ENCODE assay signal across 9 mouse cellular contexts in genomic region chr13:20489110-20489509, GRCm38 (mm10).
A peak's percentile ranks its signal among the peaks of the same experiment; 100 is the strongest.
DNase-seq lines count a peak whose midpoint lies in the region; ATAC-seq and TF ChIP-seq lines count a peak whose summit lies in the region.
"Had no signal": no experiment of that assay in that cellular context is flagged by ENCODE, and none has a peak within 500 bp of the region (broad histone marks: within the 10 kb centered on the region; RNA-seq: fewer than 3 reads in every experiment).

No protein-coding gene starts in this region.

- no peaks in the 10 kb centered on the region for H3K9me3 ChIP-seq in heart, embryonic 11.5 days (replicated peaks; ENCODE audit: control insufficient read depth, low read length)
- H3K9me3 ChIP-seq in midbrain, postnatal 0 days (ENCODE audit: low read length): no peaks in the 10 kb centered on the region
- H3K9me3 ChIP-seq in midbrain, embryonic 16.5 days (replicated peaks; ENCODE audit: control insufficient read depth, low read length, poor library complexity, severe bottlenecking): no peaks in the 10 kb centered on the region
- no peaks in the 10 kb centered on the region for H3K9me3 ChIP-seq in midbrain, embryonic 15.5 days
- H3K9me3 ChIP-seq: hindbrain, embryonic 15.5 days had no signal

- H3K4me3 ChIP-seq in heart, adult 2 months: no peak overlapping the region
- H3K4me3 ChIP-seq in heart, embryonic 11.5 days (ENCODE audit: low read depth, low read length): no peak overlapping the region
- no peak overlapping the region for H3K4me3 ChIP-seq in midbrain, postnatal 0 days (ENCODE audit: low read depth, low read length)
- H3K4me3 ChIP-seq in midbrain, embryonic 16.5 days (ENCODE audit: low read depth, low read length): no peak overlapping the region
- H3K4me3 ChIP-seq in midbrain, embryonic 15.5 days: no peak overlapping the region
- H3K4me3 ChIP-seq: hindbrain, embryonic 15.5 days had no signal

- WGBS in heart, adult 2 months: 75% methylated on average over 3 of the region's 3 CpGs
- WGBS in heart, embryonic 11.5 days (ENCODE audit: insufficient replicate concordance): 57% methylated on average over 3 of the region's 3 CpGs
- WGBS in midbrain, postnatal 0 days: 60% methylated on average over 3 of the region's 3 CpGs
- 64% methylated on average over 3 of the region's 3 CpGs for WGBS in midbrain, embryonic 16.5 days
- WGBS in midbrain, embryonic 15.5 days: 67% methylated on average over 3 of the region's 3 CpGs

- no peak overlapping the region for H3K4me2 ChIP-seq in heart, embryonic 11.5 days
- no peak overlapping the region for H3K4me2 ChIP-seq in midbrain, postnatal 0 days (ENCODE audit: low read depth, low read length, poor library complexity, severe bottlenecking)
- no peak overlapping the region for H3K4me2 ChIP-seq in midbrain, embryonic 16.5 days (ENCODE audit: low read length)
- no peak overlapping the region for H3K4me2 ChIP-seq in midbrain, embryonic 15.5 days
- H3K4me2 ChIP-seq: hindbrain, embryonic 15.5 days had no signal

- ATAC-seq in heart, embryonic 11.5 days (replicated peaks; ENCODE audit: insufficient number of reproducible peaks, low FRiP score, low TSS enrichment): no peak
- ATAC-seq in midbrain, postnatal 0 days (ENCODE audit: low FRiP score): no peak; the same call in 1 of the 2 replicates
- no peak for ATAC-seq in midbrain, embryonic 16.5 days
- ATAC-seq in midbrain, embryonic 15.5 days (replicated peaks): no peak

- no peak overlapping the region for H3K27ac ChIP-seq in heart, adult 2 months
- H3K27ac ChIP-seq in heart, embryonic 11.5 days (ENCODE audit: low read depth, low read length): no peak overlapping the region
- H3K27ac ChIP-seq in midbrain, postnatal 0 days (ENCODE audit: low read depth, low read length): no peak overlapping the region
- H3K27ac ChIP-seq in midbrain, embryonic 16.5 days (ENCODE audit: low read length): no peak overlapping the region
- H3K27ac ChIP-seq in midbrain, embryonic 15.5 days: no peak overlapping the region
- H3K27ac ChIP-seq: hindbrain, embryonic 15.5 days had no signal

- no peak for TF ChIP-seq EP300 in heart, adult 2 months (IDR thresholded peaks at IDR 0.05; ENCODE audit: insufficient read depth, low read depth, low read length)

- no peaks in the 10 kb centered on the region for H3K27me3 ChIP-seq in heart, adult 2 months (ENCODE audit: control insufficient read depth, insufficient read depth, low read length)
- no peaks in the 10 kb centered on the region for H3K27me3 ChIP-seq in heart, embryonic 11.5 days (ENCODE audit: control insufficient read depth, insufficient read depth, low read length)
- no peaks in the 10 kb centered on the region for H3K27me3 ChIP-seq in midbrain, postnatal 0 days (ENCODE audit: insufficient read depth, low read length)
- no peaks in the 10 kb centered on the region for H3K27me3 ChIP-seq in midbrain, embryonic 16.5 days (ENCODE audit: control insufficient read depth, insufficient read depth, low read depth, low read length)
- no peaks in the 10 kb centered on the region for H3K27me3 ChIP-seq in midbrain, embryonic 15.5 days (replicated peaks)
- H3K27me3 ChIP-seq: hindbrain, embryonic 15.5 days had no signal

- no peak for TF ChIP-seq POLR2A in heart, adult 2 months (IDR thresholded peaks at IDR 0.05; ENCODE audit: insufficient read depth, low read depth, low read length)

- intact Hi-C loops in heart, adult 2 months (cut with DNase I): no loop called here

- TF ChIP-seq CTCF in heart, adult 2 months (IDR thresholded peaks at IDR 0.05): peak; percentile 45
- TF ChIP-seq CTCF in midbrain, postnatal 0 days (IDR thresholded peaks at IDR 0.05): peak; percentile 46

- DNase-seq in heart, adult 2 months: no peak
- DNase-seq in midbrain, postnatal 0 days (ENCODE audit: low spot score): no peak
- DNase-seq in c-Kit-positive CD71-positive TER-119-negative erythroid progenitor cells, embryonic 14.5 days (ENCODE audit: low read depth): peak; percentile 14
- peak; percentile 42 for DNase-seq in thymus, postnatal 25 days
- DNase-seq in gastrocnemius, postnatal 10 days: no peak

- peaks cover 5% of the 10 kb centered on the region for H3K36me3 ChIP-seq in heart, adult 2 months (ENCODE audit: control insufficient read depth, insufficient read depth, low read length)
- no peaks in the 10 kb centered on the region for H3K36me3 ChIP-seq in heart, embryonic 11.5 days (ENCODE audit: control insufficient read depth, insufficient read depth, low read length)
- H3K36me3 ChIP-seq in midbrain, postnatal 0 days (ENCODE audit: insufficient read depth, low read length): no peaks in the 10 kb centered on the region
- H3K36me3 ChIP-seq in midbrain, embryonic 16.5 days (ENCODE audit: control insufficient read depth, insufficient read depth, low read length): no peaks in the 10 kb centered on the region
- no peaks in the 10 kb centered on the region for H3K36me3 ChIP-seq in midbrain, embryonic 15.5 days (replicated peaks)
- H3K36me3 ChIP-seq: hindbrain, embryonic 15.5 days had no signal

- H3K4me1 ChIP-seq in heart, adult 2 months (ENCODE audit: control insufficient read depth, insufficient read depth, low read length): peaks cover 4% of the 10 kb centered on the region; the same call in 1 of the 2 replicates
- no peaks in the 10 kb centered on the region for H3K4me1 ChIP-seq in heart, embryonic 11.5 days (ENCODE audit: control insufficient read depth, insufficient read depth, low read length)
- H3K4me1 ChIP-seq in midbrain, postnatal 0 days (ENCODE audit: insufficient read depth, low read length): no peaks in the 10 kb centered on the region
- peaks cover 7% of the 10 kb centered on the region for H3K4me1 ChIP-seq in midbrain, embryonic 16.5 days (ENCODE audit: control insufficient read depth, insufficient read depth, low read length)
- H3K4me1 ChIP-seq in midbrain, embryonic 15.5 days: 0 out of 2 replicates have a peak, but pooled peaks cover 10% of the 10 kb centered on the region

- no peaks in the 10 kb centered on the region for H3K79me2 ChIP-seq in heart, adult 2 months (replicated peaks; ENCODE audit: control insufficient read depth, insufficient read depth, low read length)

- H3K9ac ChIP-seq in heart, adult 2 months (ENCODE audit: low read depth, low read length): no peak overlapping the region
- H3K9ac ChIP-seq in heart, embryonic 11.5 days (ENCODE audit: low read depth, low read length): no peak overlapping the region
- H3K9ac ChIP-seq in midbrain, postnatal 0 days (replicated peaks; ENCODE audit: low read length, poor library complexity, severe bottlenecking): no peak overlapping the region
- no peak overlapping the region for H3K9ac ChIP-seq in midbrain, embryonic 16.5 days (ENCODE audit: low read depth, low read length)
- H3K9ac ChIP-seq in midbrain, embryonic 15.5 days: no peak overlapping the region
- H3K9ac ChIP-seq: hindbrain, embryonic 15.5 days had no signal

Comparison
In these comparisons a context has a peak if more than half of its experiments do, and no peak if none do; other contexts are left out.
1. DNase-seq: peak in c-Kit-positive CD71-positive TER-119-negative erythroid progenitor cells, embryonic 14.5 days (single experiment) and thymus, postnatal 25 days (single experiment); none in heart, adult 2 months (0 of 2), midbrain, postnatal 0 days (single experiment) and gastrocnemius, postnatal 10 days (single experiment).